30 mouse cellular contexts compared by ENCODE assay signal in genomic region chr4:106618898-106619297, GRCm38 (mm10). TPM values are rescaled to one million over a fixed set of nuclear protein-coding genes. Genes with fewer than 3 reads are reported as not detected.
A peak's percentile ranks its signal among the peaks of the same experiment; 100 is the strongest.
DNase-seq lines count a peak whose midpoint lies in the region; ATAC-seq and TF ChIP-seq lines count a peak whose summit lies in the region.
"Had no signal": no experiment of that assay in that cellular context is flagged by ENCODE, and none has a peak within 500 bp of the region (broad histone marks: within the 10 kb centered on the region; RNA-seq: fewer than 3 reads in every experiment).

No protein-coding gene starts in this region.

- no peaks in the 10 kb centered on the region for H3K9me3 ChIP-seq in kidney, postnatal 0 days (replicated peaks; ENCODE audit: low read length)
- no peaks in the 10 kb centered on the region for H3K9me3 ChIP-seq in intestine, embryonic 16.5 days (ENCODE audit: control insufficient read depth, low read length)
- H3K9me3 ChIP-seq: forebrain, embryonic 10.5 days; forebrain, embryonic 13.5 days; heart, embryonic 10.5 days; heart, embryonic 13.5 days had no signal

- WGBS in kidney, postnatal 0 days = 87% methylated on average over 4 of the region's 4 CpGs
- WGBS in intestine, embryonic 16.5 days = 77% methylated on average over 4 of the region's 4 CpGs
- WGBS in small intestine, adult 2 months = 60% methylated on average over 4 of the region's 4 CpGs

- H3K27ac ChIP-seq in kidney, postnatal 0 days = no peak overlapping the region
- peak overlapping the region; percentile 23; the same call in 1 of the 2 replicates for H3K27ac ChIP-seq in intestine, embryonic 16.5 days (ENCODE audit: low read length)
- H3K27ac ChIP-seq in small intestine, adult 2 months (ENCODE audit: insufficient read depth, low read depth, low read length) = peak overlapping the region; percentile 74
- H3K27ac ChIP-seq: forebrain, embryonic 10.5 days; forebrain, embryonic 13.5 days; heart, adult 2 months; heart, embryonic 10.5 days; heart, embryonic 13.5 days; hindbrain, embryonic 14.5 days had no signal

- no peaks in the 10 kb centered on the region for H3K36me3 ChIP-seq in kidney, postnatal 0 days (ENCODE audit: insufficient read depth, low read length)
- H3K36me3 ChIP-seq in intestine, embryonic 16.5 days (ENCODE audit: control insufficient read depth, insufficient read depth, low read length) = no peaks in the 10 kb centered on the region
- no peaks in the 10 kb centered on the region for H3K36me3 ChIP-seq in small intestine, adult 2 months (ENCODE audit: control insufficient read depth, insufficient read depth, low read length)
- H3K36me3 ChIP-seq: forebrain, embryonic 10.5 days; heart, embryonic 10.5 days; heart, embryonic 13.5 days had no signal

- no peak for DNase-seq in kidney, postnatal 0 days (ENCODE audit: low spot score)
- DNase-seq in kidney, postnatal 25 days = no peak
- DNase-seq in urinary bladder, adult 2 months (ENCODE audit: low spot score) = no peak
- DNase-seq in right cerebral cortex, adult 18-20 months = no peak
- DNase-seq: adrenal gland, adult 8-10 months; adrenal gland, postnatal 25 days; cerebellum, adult 11-12 months; cerebellum, adult 8-10 months; cerebellum, postnatal 10 days; cerebellum, postnatal 36 days; embryo, embryonic 11 days; gastrocnemius, postnatal 10 days; gastrocnemius, postnatal 36 days; heart, adult 2 months; heart, postnatal 14 days; heart, postnatal 4 days had no signal

- 0 out of 2 replicates have a peak, but pooled peaks have one; percentile 3 for TF ChIP-seq CTCF in kidney, postnatal 0 days (IDR thresholded peaks at IDR 0.05; ENCODE audit: low read depth)
- no peak for TF ChIP-seq CTCF in small intestine, adult 2 months (IDR thresholded peaks at IDR 0.05; ENCODE audit: extremely low read depth, insufficient read length, insufficient replicate concordance, low read depth, low read length)

- H3K4me3 ChIP-seq in kidney, postnatal 0 days (replicated peaks; ENCODE audit: low read depth, low read length) = no peak overlapping the region
- H3K4me3 ChIP-seq in intestine, embryonic 16.5 days (ENCODE audit: low read length) = no peak overlapping the region
- no peak overlapping the region for H3K4me3 ChIP-seq in small intestine, adult 2 months (ENCODE audit: low read depth, low read length)
- H3K4me3 ChIP-seq: forebrain, embryonic 10.5 days; forebrain, embryonic 13.5 days; heart, adult 2 months; heart, embryonic 10.5 days; heart, embryonic 13.5 days had no signal

- no peak for TF ChIP-seq POLR2A in small intestine, adult 2 months (IDR thresholded peaks at IDR 0.05; ENCODE audit: low read depth, low read length)

- no peak overlapping the region for H3K4me2 ChIP-seq in kidney, postnatal 0 days (ENCODE audit: low read length)
- no peak overlapping the region for H3K4me2 ChIP-seq in intestine, embryonic 16.5 days (ENCODE audit: low read depth, low read length)
- H3K4me2 ChIP-seq: forebrain, embryonic 13.5 days; heart, embryonic 13.5 days; hindbrain, embryonic 14.5 days had no signal

- peaks cover 16% of the 10 kb centered on the region for H3K27me3 ChIP-seq in kidney, postnatal 0 days (ENCODE audit: insufficient read depth, low read length)
- H3K27me3 ChIP-seq in intestine, embryonic 16.5 days (replicated peaks; ENCODE audit: control insufficient read depth, insufficient read depth, low read length) = peaks cover 14% of the 10 kb centered on the region; the same call in 1 of the 2 replicates
- H3K27me3 ChIP-seq in small intestine, adult 2 months (ENCODE audit: control insufficient read depth, insufficient read depth, low read length) = no peaks in the 10 kb centered on the region

- H3K4me1 ChIP-seq in kidney, postnatal 0 days (replicated peaks; ENCODE audit: insufficient read depth, low read length) = peaks cover 13% of the 10 kb centered on the region; the same call in 1 of the 2 replicates
- peaks cover 15% of the 10 kb centered on the region for H3K4me1 ChIP-seq in intestine, embryonic 16.5 days (ENCODE audit: control insufficient read depth, insufficient read depth, low read length)
- H3K4me1 ChIP-seq in small intestine, adult 2 months (ENCODE audit: control insufficient read depth, insufficient read depth, insufficient read length, low read length) = peaks cover 22% of the 10 kb centered on the region

- no peak for ATAC-seq in kidney, postnatal 0 days (replicated peaks; ENCODE audit: low FRiP score, low read depth)
- ATAC-seq in intestine, embryonic 16.5 days = peak; percentile 36
- ATAC-seq: activated CD4-positive, CD25-positive, alpha-beta regulatory T cell, adult 4 months; CD4-positive, CD25-positive, alpha-beta regulatory T cell, adult 4 months; forebrain, embryonic 13.5 days; forebrain, embryonic 16.5 days had no signal

- H3K9ac ChIP-seq in kidney, postnatal 0 days (ENCODE audit: low read depth, low read length) = no peak overlapping the region
- no peak overlapping the region for H3K9ac ChIP-seq in intestine, embryonic 16.5 days (ENCODE audit: low read depth, low read length)
- H3K9ac ChIP-seq: forebrain, embryonic 13.5 days; heart, embryonic 13.5 days; hindbrain, embryonic 14.5 days had no signal

RNA-seq across cellular contexts. Expression of gene Lexm, which starts 1.9 kb away (rescaled TPM):
- polyA plus RNA-seq in kidney, postnatal 0 days (2015; fragmentation: Nextera tagmentation; extraction: Ambion mirVana) = not detected in 2 replicates
- not detected in 2 replicates for polyA plus RNA-seq in intestine, embryonic 16.5 days (2015; fragmentation: Nextera tagmentation; extraction: Ambion mirVana)
- polyA plus RNA-seq in small intestine, adult 2 months (2012; rRNA removed) = not detected in 2 replicates
- polyA plus RNA-seq in urinary bladder, adult 2 months (2012; rRNA removed) = 0.23 and 0.37 TPM in 2 replicates
- polyA plus RNA-seq: activated CD4-positive, CD25-positive, alpha-beta regulatory T cell, adult 4 months; brain, embryonic 14.5 days; C2C12; embryonic facial prominence, embryonic 14.5 days; forebrain, embryonic 10.5 days; forebrain, embryonic 13.5 days; forebrain, embryonic 16.5 days; heart, adult 2 months; heart, embryonic 10.5 days; heart, embryonic 16.5 days; hindbrain, embryonic 14.5 days had no signal

RNA-seq across cellular contexts. Expression of gene Ttc22, which starts 3.3 kb away (rescaled TPM):
- polyA plus RNA-seq in kidney, postnatal 0 days (2015; fragmentation: Nextera tagmentation; extraction: Ambion mirVana) = 5.0 and 5.9 TPM in 2 replicates
- 15.1 and 20.1 TPM in 2 replicates for polyA plus RNA-seq in intestine, embryonic 16.5 days (2015; fragmentation: Nextera tagmentation; extraction: Ambion mirVana)
- polyA plus RNA-seq in small intestine, adult 2 months (2012; rRNA removed) = 58.0 and 112 TPM in 2 replicates
- 8.0 and 11.9 TPM in 2 replicates for polyA plus RNA-seq in urinary bladder, adult 2 months (2012; rRNA removed)
- polyA plus RNA-seq: activated CD4-positive, CD25-positive, alpha-beta regulatory T cell, adult 4 months; C2C12; CD4-positive, CD25-positive, alpha-beta regulatory T cell, adult 4 months; forebrain, embryonic 10.5 days had no signal

RNA-seq across cellular contexts. Expression of gene Pars2, which starts 32.0 kb away (rescaled TPM):
- polyA plus RNA-seq in kidney, postnatal 0 days (2015; fragmentation: Nextera tagmentation; extraction: Ambion mirVana) = 11.8 and 12.8 TPM in 2 replicates
- polyA plus RNA-seq in intestine, embryonic 16.5 days (2015; fragmentation: Nextera tagmentation; extraction: Ambion mirVana) = 15.9 TPM in 2 replicates
- polyA plus RNA-seq in small intestine, adult 2 months (2012; rRNA removed) = 5.6 and 7.5 TPM in 2 replicates
- 9.3 and 12.1 TPM in 2 replicates for polyA plus RNA-seq in urinary bladder, adult 2 months (2012; rRNA removed)

RNA-seq across cellular contexts. Expression of gene Dhcr24, which starts 58.1 kb away (rescaled TPM):
- polyA plus RNA-seq in kidney, postnatal 0 days (2015; fragmentation: Nextera tagmentation; extraction: Ambion mirVana) = 6.3 and 6.5 TPM in 2 replicates
- 5.5 and 6.4 TPM in 2 replicates for polyA plus RNA-seq in intestine, embryonic 16.5 days (2015; fragmentation: Nextera tagmentation; extraction: Ambion mirVana)
- 61.3 and 205 TPM in 2 replicates for polyA plus RNA-seq in small intestine, adult 2 months (2012; rRNA removed)
- 52.0 and 55.7 TPM in 2 replicates for polyA plus RNA-seq in urinary bladder, adult 2 months (2012; rRNA removed)

RNA-seq across cellular contexts. Expression of gene Ttc4, which starts 59.8 kb away (rescaled TPM):
- polyA plus RNA-seq in kidney, postnatal 0 days (2015; fragmentation: Nextera tagmentation; extraction: Ambion mirVana) = 63.7 and 64.0 TPM in 2 replicates
- 76.3 and 80.8 TPM in 2 replicates for polyA plus RNA-seq in intestine, embryonic 16.5 days (2015; fragmentation: Nextera tagmentation; extraction: Ambion mirVana)
- polyA plus RNA-seq in small intestine, adult 2 months (2012; rRNA removed) = 16.9 and 41.4 TPM in 2 replicates
- 49.4 and 72.4 TPM in 2 replicates for polyA plus RNA-seq in urinary bladder, adult 2 months (2012; rRNA removed)
